Mouse (Mus musculus): ENCODE data around the gene Dysf.
A peak's percentile ranks its signal among the peaks of the same experiment; 100 is the strongest.

The Dysf gene

DNA sequence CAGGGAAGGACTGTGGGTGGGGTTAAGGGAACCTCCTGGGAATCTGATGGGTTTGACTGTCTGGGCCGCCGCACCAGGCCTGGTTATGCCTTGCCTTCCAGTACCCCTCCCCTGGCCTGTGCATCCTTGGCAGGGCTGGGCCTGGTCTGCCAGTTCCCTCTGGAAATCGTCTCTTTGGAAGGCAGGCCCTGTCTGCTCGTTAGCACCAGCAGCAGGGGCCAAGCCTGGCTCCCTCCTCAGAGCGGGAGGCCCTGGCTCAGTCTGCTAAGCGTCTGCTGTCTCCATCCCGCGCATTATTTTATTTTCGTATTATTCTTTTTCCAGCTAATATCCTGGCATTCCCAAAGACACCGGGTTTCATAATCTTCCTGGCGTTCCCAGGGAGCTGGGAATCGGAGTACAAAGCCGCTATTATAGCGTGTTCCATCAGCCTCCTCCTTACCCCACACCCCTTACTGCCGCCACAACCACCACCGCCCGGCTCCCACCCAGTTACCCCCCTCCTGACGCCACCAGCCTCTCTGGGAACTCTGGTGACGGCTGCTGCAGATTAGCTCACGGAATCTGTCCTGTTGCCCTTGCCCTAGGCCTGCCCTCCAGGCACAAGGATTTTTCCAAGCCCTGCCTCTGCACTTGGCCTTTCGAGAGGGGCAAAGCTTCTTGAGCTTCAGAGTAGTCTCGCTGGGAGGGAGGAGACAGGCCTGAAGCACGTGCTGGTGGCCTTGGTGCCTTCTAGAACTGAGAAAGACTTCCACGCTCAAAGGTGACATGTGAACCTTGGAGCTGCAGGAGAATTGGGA, 111.5 kb downstream of the Dysf start:
- DNase-seq = no peak

DNA sequence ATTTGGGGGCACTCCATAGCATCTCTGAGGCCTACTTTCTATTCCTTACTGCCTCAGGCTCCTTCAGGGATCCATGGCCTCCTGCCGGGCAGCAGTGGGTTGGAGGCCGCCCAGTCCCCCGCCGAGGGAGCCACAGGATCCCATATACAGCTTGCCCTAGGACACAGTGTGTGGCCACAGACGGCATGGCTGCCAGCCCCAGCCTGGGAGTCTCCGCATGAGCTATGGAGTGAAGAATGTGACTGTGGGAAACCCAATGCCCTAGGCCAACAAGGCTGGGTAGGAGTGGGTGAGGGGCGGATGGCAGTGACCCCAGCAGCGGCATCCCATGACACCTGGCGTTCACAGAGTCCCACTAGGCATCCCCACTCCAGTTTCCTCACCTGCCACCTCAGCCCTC, 116.2 kb downstream of the Dysf start:
- DNase-seq = no peak

DNA sequence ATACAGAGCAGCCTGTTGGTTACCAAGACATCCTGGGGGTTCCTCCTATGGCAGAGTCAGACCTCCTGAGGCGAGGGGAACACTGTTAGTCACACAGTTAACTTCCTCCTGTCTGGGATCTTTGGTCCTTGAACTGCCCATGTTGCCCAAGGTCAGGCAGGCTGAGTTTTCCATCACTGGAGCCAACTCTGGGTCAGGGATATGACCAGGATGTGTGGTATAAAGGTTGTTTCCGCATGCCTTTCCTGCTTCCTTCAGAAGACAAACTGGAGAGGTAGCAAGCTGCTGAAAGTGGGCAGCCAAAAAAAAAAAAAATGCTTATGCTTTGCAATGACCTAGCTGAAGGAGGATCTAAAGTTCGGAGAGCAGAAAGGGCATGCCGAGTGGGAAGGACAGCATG, 116.7 kb downstream of the Dysf start:
- no peak for DNase-seq

DNA sequence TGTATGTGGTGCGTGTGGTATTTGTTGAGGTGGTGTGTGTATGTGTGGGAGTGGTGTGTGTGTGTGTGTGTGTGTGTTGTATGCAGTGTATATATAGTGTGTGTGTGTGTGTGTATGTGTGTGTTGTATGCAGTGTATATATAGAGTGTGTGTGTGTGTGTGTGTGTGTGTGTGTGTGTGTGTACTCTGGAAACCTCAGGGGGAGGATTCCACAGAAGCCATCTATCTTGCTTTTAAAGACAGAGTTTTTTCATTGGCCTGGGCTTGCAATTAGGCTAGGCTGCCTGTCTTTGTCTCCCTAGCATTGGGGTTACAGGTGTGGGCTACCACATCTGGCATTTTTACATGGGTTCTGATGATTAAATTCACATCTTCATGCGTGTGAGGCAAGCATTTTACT, 119.8 kb downstream of the Dysf start:
- no peak for DNase-seq

DNA sequence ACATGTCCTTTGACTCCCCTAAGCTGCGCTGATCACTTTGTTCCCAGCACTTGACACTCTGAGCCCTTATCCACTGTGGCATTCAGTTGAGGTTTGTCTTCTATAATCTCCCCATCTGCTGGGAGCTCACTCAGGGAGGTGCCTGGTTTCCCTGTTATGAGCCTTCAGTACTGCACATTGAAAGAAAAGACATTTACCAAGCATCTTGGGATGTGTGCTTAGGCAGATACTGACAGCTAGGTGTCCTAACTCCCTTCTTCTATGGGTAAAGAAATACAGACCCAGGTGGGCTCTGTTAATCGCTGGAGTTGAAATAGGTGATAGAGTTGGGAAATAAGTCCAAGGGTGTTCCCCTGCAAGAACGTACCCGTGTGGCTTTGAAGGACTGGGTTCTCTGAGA, 122.5 kb downstream of the Dysf start:
- DNase-seq = no peak

DNA sequence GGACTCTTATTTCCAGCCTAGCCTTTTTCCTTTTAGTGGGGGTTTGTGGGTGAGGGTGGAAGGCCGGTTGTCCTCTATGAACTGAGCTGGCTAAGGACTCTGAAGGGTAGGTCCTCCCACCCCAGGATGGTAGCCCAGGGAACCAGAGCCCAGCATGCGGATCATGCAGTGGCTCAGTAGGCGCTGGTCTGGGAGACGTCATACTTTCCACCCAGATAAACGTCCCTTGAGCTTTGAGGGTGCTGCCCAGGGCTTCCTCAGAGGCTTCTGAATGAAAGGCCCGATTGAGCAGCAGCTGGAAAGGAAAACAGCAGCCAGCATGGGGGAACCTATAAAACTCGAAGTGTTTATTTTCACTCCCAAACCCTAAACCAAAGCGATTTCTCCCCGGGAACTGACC, 123.1 kb downstream of the Dysf start:
- no peak for DNase-seq

DNA sequence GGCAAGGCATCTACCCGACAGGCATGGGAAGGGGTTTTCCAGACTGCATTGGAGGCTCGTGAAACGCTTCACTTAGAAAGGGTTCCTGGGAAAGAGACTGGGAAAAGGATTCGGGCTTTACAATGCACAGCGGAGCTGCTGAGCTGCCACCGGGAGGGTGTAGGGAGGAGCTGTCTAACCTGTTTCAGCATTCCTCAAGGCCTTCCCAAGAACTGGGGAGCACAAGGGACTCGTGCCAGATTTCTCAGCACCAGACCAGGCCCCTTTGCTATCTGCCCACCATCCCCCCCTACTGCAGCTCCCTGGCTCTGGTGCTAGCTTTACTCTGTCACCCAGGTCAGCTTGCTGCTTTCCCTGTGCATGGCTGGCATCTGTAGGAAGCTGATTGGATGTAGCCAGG, 124.7 kb downstream of the Dysf start:
- no peak for DNase-seq

DNA sequence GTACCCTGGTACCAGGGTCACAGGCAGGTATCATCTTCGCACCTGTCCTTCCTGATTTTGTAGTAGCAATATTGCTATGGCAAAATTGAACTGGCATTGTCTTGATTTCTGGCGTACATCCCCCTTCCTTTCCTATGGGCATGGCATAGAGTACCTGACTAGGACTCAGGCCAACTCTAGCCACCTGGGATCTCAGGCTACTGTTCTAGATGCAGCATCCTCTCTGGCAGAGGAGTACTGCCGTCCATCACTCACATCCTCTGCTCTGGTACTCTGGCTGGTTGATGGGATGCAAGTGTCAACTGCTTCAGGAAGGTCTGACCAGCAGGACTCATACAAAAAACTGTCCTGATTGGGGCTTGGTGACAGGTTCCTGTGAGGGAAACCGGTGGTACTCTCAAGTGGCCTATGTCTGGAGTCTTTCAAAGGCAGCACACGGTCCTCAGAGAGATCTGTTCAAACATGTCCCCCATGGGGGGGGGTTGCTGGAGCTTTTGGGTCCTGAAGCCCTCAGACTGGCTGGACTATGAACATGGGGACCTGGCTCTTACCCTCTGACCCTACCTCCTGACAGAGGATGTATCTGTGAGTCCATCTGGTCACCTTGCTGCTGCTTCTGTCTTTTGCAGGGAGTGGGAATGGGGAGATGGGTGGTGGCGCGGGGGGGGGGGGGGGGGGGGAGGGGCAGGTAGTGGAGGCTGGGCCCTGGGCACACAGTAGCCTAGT, 125.8 kb downstream of the Dysf start:
- no peak for DNase-seq

DNA sequence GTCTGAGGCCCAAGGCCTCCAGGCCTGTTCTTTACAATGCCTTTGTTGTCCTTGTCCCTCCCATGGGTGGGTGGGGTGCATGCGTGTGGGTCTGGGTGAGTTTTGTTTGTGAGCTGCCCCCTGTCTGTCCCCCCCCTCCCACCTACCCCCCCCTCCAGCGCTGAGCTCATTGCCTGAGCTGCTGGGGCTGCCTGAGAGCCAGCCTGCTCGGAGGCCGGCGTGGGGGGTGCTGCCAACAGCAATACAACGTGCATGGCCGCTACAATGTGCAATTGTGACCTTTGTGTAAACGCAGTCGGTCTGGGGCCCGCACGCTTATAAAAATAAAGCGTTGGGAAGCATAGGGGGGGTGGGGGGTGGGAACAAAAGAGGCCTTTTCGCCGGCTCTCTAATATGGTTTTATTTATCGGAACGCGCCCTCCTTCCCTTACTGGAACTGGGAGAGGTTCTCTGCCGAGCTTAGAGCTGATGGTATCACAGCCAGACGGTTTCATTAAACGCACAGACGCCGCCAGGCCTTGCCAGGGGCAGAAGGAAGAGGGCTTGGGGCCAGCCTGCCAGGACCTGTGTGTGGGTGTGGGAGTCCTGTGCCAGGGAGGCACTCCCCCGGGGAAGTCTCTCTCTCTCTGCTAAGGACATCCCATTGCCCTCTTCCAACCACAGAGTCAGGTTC, 126.5 kb downstream of the Dysf start:
- no peak for DNase-seq

DNA sequence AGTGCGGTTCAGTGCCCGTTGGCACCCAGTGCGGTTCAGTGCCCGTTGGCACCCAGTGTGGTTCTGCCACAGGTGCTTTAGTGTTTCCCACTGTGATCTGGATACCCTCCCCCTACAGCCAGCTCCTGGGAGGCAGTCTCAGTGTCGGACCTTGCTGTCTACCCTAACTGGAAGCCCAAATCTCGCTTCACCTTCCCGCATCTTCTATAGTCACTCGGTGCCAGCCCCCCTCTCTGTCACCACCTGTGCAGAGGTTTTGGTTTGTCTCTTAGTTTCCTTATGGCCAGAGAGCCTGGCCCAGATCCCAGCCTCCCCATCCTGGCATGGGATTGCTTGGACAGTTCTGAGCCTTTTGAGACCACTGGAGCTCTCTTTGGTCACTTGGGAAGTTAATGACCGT, 127.3 kb downstream of the Dysf start:
- no peak for DNase-seq

DNA sequence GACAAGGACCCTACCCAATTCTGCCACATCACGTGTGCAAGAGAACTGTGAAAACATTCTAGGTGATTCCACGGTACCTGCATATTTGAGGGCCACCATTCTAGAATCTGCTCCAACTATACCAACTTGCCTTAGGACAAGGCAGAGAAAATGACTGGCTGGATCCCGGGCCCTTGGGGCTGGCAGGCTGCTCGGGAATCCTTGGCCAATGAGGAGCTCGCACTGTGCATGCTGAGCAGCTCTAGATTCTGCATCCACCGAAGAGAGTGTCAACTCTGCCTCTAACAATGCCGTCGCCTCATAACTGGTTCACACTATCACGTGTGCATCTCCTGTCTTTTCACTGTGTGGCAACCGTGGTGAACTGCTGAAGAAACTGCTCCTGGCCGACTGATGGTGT, 128.0 kb downstream of the Dysf start:
- no peak for DNase-seq

DNA sequence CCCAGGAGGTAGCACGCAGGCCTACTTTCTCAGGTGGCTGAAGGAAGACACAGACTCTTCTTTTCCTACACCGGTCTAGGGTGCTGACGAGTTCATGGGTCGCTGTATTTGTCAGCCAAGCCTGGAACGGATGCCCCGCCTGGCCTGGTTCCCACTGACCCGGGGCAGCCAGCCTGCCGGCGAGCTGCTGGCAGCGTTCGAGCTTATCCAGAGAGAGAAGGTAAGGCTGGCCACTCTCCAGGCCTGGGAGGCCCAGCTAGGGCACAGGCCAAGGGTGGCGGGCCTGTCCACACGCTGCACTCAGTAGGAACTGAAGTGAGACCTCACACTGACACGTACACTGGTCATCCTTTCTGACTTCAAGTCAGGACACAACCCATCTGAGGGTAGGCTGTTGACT, 131.5 kb downstream of the Dysf start:
- no peak for DNase-seq

DNA sequence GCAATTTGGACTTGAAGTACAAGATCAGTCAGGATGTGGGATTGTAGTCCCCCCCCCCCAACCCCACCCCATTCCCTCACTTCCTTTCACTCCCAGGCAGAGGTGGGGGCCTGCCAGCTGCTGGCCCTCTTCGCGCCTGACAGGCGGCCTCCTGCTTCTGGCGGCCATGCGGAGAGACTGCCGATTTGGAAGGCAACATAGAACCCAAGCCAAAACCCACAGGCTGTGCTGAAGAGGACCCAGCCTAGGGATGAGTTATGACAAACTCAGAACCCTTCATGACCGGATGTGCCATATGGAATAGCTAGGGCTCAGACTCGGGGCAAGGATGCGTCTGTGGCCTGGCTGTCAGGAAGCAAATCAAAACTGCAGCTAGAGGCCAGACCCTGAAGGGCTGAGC, 134.1 kb downstream of the Dysf start:
- DNase-seq = peak in 1 of 2 experiments; percentile 51

DNA sequence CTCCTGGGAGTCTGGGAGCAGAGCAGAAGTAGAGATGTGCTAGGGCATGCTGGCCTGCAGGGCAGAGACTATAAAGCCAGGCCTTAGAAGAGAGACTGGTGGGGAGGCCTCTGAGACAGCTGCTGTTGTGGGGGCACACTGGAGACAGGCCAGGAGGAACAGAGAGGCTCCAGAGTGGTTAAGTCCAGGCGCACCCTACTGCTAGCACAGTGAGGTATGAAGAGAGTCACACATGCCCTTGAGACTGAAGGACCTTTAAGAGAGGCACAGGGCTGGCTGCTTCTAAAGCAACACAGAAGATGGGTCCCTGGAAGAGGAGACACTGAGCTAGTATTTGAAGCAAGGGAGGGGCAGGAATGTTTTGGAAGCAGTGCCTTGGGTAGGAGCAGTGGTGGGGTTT, 134.9 kb downstream of the Dysf start:
- no peak for DNase-seq

DNA sequence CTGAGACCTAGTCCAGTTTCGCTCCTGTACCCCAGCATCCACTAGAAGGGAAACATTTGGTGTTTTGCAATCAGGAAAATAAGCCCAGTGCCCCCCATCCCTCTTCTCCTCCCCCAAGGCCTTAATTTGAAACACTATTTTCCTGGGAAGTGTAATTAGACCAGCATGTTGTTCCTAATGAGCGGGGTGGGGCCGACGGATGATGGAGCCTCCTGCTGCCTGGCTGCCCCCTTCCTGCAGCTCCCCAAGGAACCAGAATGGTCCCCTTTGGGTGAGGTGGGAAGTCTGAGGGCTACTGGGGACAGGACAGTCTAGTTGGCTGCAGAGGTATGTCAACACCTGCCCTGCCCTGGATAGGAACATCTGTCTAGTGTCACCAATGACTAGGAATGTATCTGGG, 136.0 kb downstream of the Dysf start:
- no peak for DNase-seq

DNA sequence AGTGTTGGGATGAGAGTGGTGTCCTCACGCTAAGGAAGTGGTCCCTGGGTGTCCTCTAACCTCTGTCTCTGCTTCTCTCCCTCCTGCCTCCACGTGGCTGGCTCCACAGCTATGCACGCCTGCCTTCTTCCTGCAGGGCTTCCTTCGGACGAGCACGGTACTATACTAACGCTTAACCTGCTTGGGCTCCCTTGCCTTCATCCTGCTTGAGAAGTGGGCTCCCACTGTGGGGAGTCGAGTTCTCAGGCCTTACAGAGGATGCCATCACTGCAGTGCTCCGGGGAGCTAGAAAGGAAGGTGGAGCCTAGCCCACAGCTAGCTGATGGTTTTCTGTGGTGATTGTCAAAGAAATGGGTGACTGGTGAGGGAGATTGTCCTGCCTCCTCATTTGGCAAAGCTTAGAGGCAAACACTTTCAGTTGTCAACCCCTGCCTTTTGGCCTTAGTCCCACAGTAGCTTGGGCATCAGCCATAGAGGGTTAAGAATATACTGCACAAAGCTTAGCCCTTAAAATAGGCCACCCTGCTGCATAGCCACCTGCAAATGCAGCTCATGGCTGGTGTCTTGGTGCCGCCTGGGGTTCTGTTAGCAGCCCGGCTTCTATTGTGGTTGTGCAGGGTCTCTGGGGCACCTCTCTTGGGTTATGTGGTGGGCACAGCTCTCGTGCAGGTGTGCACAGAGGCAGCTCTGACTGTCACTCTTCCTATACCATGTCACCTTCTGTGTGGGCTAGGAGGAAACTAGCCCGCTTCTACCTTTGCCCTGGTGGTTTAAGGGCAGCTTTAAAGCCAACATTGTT, 139.0 kb downstream of the Dysf start:
- peak; percentile 77 to 89 for DNase-seq

DNA sequence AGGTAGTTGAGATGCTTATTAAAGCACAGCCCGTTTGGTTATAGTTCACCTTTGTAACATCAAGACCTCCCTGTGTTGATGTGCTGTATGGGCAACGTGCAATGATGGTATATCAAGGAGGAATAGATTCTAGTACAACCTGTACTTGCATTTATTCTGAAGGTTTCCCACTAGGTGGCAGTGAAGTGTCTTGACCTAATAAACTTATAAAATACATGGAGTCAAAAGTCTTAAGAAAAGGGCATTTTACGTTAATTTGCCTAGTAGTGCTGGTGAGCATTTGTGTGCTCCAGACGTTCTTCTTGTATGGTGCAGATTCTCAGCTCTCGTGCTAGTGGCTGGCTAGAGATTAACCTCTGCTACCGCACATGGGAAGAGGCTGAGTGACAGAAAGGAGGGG, 140.1 kb downstream of the Dysf start:
- no peak for DNase-seq

DNA sequence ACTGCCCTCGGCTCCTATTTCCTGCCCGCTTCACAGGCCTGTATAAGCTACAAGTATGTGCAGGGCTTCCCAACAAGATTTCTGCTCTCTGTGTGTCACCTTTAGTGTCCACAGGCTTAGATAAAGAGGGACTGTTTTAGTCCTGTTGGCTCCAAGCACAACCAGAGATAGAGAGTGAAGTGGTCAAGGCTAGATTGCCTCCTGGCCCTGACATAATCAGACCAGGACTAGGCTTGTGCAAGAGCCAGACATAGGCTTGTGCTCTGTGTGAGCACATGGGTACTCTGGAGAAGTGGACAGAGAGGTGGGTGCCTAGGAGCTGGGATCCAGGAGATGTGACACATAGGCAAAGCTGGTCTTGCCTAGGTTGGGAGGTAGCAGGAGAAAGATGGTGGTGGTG, 146.1 kb downstream of the Dysf start:
- DNase-seq = no peak

DNA sequence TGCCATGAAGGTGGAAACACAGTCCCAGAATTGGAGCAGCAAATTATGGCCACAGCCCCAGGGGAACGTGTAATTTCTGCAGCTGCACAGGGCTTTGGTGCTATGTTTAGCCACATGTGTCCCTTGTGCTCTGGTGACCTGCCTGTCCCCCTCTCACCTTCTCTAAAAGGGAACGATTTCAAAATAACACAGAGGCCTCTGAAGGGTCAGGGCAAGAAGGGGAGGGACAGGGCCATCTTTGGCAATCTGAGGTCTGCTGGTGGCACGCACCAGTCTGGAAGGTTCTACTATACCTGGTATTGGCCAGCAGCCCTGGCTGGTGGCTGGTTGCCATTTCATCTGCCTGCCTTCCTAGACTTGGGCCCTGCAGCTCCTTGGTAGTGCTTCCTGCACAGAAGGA, 147.4 kb downstream of the Dysf start:
- DNase-seq = no peak

DNA sequence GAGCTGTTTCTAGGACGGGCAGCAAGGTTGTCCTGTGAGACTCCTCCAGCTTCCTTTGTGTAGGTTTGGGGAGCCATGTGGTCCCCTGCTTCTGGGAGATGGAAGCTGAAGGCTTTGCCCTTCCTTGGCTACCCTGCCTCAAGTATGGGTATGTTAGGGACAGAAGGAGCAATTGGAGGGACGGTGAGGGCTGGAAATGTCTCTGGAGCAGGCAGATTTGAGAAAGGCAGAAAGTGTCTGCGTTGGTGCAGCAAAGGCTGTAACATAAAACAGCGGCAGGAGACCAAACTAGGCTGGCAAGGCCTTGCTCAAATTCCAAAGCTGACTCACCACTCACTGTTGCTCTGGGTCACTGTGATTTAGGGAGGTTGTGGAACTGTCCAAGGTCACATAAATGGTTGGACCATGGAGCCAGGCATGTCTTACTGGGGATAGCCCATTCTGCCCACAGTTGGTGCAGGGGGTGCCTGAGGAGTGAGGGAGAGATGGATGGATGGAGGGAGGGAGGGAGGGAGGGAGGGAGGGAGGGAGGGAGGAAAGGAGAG, 148.2 kb downstream of the Dysf start:
- no peak for DNase-seq

DNA sequence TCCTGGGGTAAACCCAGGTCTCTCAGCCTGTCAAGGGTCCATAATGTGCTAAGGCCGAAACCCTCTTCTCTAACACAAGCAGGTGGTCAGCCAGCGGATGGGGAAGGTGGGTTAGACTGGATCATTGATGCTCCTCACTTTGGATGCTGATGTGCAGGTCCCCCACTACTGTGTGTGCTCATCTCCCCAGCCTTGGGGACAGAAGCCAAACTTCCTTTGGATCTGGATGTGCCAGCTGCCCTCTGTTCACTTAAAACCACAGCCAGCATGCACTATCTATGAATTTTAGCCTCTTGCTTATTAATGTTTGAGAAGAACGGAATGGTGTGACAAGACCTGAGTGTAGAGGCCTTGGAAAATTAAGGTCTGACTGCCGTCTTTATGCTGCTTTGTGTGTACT, 150.7 kb downstream of the Dysf start:
- DNase-seq = no peak

DNA sequence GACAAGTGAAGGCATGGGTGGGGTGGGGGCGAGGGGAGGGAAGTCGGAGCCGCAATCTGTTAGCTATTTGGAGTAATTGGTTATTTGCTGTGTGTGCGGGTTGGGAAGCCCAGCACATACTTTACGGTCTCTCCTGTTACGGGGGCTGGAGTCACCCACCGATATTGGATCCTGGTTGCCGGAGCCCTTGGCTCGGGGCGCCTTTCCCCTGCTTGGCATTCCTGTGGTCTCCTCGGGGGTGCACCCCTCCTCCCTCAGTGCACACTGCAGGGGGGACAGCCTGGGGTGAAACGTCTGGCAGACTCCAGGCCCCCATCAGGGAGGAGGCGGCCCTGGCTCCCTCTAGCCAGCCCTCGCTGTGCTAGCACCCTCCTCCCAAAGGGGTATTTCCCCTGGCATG, 159.2 kb downstream of the Dysf start:
- DNase-seq = no peak

DNA sequence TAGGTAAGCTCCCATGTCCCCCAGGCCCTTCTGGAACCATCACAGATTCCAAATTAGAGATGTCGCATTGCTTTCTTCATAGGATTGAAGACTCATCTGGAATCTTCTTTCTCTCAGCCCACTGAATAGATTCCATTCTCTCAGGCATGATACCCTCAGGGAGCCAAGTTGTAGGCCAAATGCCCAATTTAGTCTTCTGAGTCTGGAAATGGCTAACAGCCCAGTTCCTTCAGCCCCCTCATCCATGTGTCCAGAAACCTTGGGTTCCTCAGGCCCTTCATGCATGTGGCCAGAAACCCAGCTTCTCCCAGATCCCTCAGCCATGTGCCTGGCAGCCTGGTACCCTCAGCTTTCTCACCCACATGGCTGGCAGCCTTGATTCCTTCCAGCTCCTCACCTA, 160.2 kb downstream of the Dysf start:
- DNase-seq = no peak
